Mouse (Mus musculus) testis, adult 2 months (tissue): Measurements from ENCODE around the gene Sec1.

ENCODE experiments used
- CTCF ChIP-seq: fragments of 200-500 bp; IDR thresholded peaks from 2 replicates; pipeline ENCODE4 v1.5.1; 2012; ENCODE audit warnings: low read depth, mild to moderate bottlenecking, inconsistent platforms, low read length, moderate library complexity; ENCODE audit not compliant: control insufficient read depth, insufficient read depth, insufficient replicate concordance
- POLR2A ChIP-seq: fragments of 200-500 bp; IDR thresholded peaks from 2 replicates; pipeline ENCODE4 v1.6.1; 2012; ENCODE audit warnings: low read depth, mild to moderate bottlenecking, inconsistent platforms, low read length, moderate library complexity; ENCODE audit not compliant: control insufficient read depth

GRCm38 (mm10) chr7:45682144-45683126 is 11.8 kb downstream of the Sec1 start:
- TF ChIP-seq CTCF (peak; percentile 85), POLR2A (no peak)
